Mouse (Mus musculus) lung, embryonic 14.5 days (tissue): ENCODE results near the gene Tdrd5. TPM values are rescaled to one million over a fixed set of nuclear protein-coding genes. Genes with fewer than 3 reads are reported as not detected.
"Not testable (repeated sequence)": the region's sequence is repeated elsewhere in the genome, so short reads cannot be mapped to it uniquely, and the experiment has no call there.

Experiments used
- ATAC-seq: fragments of 200-750 bp; cut with Nextera tagmentation; 2 replicates; pipeline ENCODE4 v1.8.0; 2017; ENCODE audit warnings: mild to moderate bottlenecking, moderate TSS enrichment, moderate library complexity; ENCODE audit not compliant: insufficient read depth
- DNase-seq: peaks from one replicate; pipeline ENCODE4 v3.0.0-alpha.2; 2015
- H3K27ac ChIP-seq: fragments of 300-500 bp; sonication (generic); 2 replicates; pipeline ENCODE4 v1.5.1; 2014; ENCODE audit warnings: low read depth, mild to moderate bottlenecking, moderate library complexity
- H3K27me3 ChIP-seq: fragments of 300-500 bp; sonication (generic); 2 replicates; pipeline ENCODE4 v1.6.1; 2014; ENCODE audit warnings: low read length, control low read depth; ENCODE audit not compliant: insufficient read depth
- H3K36me3 ChIP-seq: fragments of 300-500 bp; sonication (generic); 2 replicates; pipeline ENCODE4 v1.6.1; 2014; ENCODE audit warnings: control low read depth; ENCODE audit not compliant: insufficient read depth
- H3K4me1 ChIP-seq: fragments of 300-500 bp; sonication (generic); 2 replicates; pipeline ENCODE4 v1.6.1; 2014; ENCODE audit warnings: antibody characterized with exemption, control low read depth; ENCODE audit not compliant: insufficient read depth
- H3K4me2 ChIP-seq: fragments of 300-500 bp; sonication (generic); 2 replicates; pipeline ENCODE4 v1.6.1; 2014; ENCODE audit warnings: mild to moderate bottlenecking
- H3K4me3 ChIP-seq: fragments of 300-500 bp; sonication (generic); 2 replicates; pipeline ENCODE4 v1.5.1; 2014; ENCODE audit warnings: low read depth, low read length
- H3K9ac ChIP-seq: fragments of 300-500 bp; sonication (generic); 2 replicates; pipeline ENCODE4 v1.6.1; 2014
- H3K9me3 ChIP-seq: fragments of 300-500 bp; sonication (generic); 2 replicates; pipeline ENCODE4 v1.6.1; 2016; ENCODE audit warnings: low read depth, low read length, control low read depth
- CTCF ChIP-seq: IDR thresholded peaks from 2 replicates; pipeline ENCODE4 v1.5.1; 2016; ENCODE audit warnings: antibody characterized with exemption, low read depth
- WGBS: fragments of 180-500 bp; shearing (Covaris S2); extraction: QIAGEN DNeasy Blood & Tissue Kit; methylation state at CpG from one replicate; pipeline ENCODE4 v1.1.7; 2014; 5-methylcytosine and 5-hydroxymethylcytosine counted together
- polyA plus RNA-seq: library from polyadenylated mRNA; unstranded; fragments of >200 nt; fragmentation: Nextera tagmentation; extraction: Ambion mirVana; gene quantifications from 2 replicates; pipeline ENCODE4 v1.2.1, GENCODE M21; 2014

Tdrd5 gene
- polyA plus RNA-seq, 1 experiment from 2014 or later, result 1.4 TPM

DNA sequence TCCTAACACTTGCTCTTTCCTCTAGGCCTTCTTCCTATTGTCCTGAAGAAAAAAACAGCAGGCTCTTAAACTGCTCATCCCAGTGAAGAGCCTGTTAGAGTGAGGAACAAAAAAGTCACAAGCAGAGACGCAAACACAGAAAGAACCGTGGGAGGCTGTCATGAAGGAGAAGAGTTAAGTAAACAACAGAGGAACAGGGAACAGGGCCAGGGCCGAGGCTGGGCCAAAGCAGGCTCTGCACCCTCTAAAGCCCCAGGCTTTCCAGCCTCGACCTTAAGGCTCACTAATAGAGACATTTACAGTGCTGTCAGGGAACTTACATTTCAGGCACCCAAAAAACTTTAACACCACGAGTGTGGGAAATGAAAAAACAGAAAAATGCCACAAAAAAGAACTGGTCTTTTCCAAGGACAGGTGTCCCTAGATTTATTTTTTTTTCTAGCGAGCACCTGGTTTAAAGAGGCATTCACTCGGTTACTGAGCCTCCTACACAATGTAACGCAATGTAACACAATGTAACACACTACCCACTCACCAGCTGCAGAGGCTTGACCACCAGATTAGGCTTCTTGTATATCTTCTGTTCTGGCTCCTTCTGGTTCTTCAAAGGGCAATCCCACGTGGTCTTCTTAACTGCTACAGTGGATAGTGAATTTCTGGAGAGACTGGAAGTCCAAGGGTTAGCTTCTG is 18.5 kb downstream of the Tdrd5 start:
- 40% methylated on average over 9 of the region's 9 CpGs for WGBS
- Histone ChIP-seq H3K4me2 (no peak overlapping the region), H3K4me1 (no peaks in the 10 kb centered on the region), H3K4me3 (no peak overlapping the region), H3K9ac (no peak overlapping the region), H3K9me3 (no peaks in the 10 kb centered on the region), H3K36me3 (no peaks in the 10 kb centered on the region), H3K27me3 (no peaks in the 10 kb centered on the region), H3K27ac (no peak overlapping the region)
- ATAC-seq (no peak), DNase-seq (no peak)
- no peak for TF ChIP-seq CTCF

DNA sequence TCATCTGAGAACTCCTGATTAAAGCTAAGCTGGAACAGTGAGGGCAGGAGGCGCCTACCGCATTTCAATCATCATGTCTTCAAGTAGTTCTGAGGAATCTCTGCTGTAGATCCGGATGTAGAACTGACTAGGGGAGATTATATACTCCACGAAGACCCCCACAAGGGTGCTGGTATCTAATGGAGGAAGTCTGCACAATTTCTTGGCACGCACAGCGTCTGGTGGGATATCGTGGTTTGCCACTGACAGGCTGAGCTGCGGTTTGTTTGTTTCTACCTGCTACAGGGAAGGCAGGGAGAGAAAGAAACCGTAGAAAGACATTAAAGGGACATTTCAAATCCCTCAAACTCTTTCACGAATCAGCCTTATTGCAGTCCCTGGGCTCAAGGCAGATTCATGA is 19.3 kb downstream of the Tdrd5 start:
- H3K9me3 ChIP-seq, result no peaks in the 10 kb centered on the region
- H3K4me3 ChIP-seq, result no peak overlapping the region
- TF ChIP-seq CTCF, result no peak
- ATAC-seq, result no peak
- no peak for DNase-seq
- 56% methylated on average over 10 of the region's 10 CpGs for WGBS
- H3K27ac ChIP-seq, result no peak overlapping the region
- no peaks in the 10 kb centered on the region for H3K27me3 ChIP-seq
- no peaks in the 10 kb centered on the region for H3K4me1 ChIP-seq
- no peak overlapping the region for H3K4me2 ChIP-seq
- no peak overlapping the region for H3K9ac ChIP-seq
- no peaks in the 10 kb centered on the region for H3K36me3 ChIP-seq

DNA sequence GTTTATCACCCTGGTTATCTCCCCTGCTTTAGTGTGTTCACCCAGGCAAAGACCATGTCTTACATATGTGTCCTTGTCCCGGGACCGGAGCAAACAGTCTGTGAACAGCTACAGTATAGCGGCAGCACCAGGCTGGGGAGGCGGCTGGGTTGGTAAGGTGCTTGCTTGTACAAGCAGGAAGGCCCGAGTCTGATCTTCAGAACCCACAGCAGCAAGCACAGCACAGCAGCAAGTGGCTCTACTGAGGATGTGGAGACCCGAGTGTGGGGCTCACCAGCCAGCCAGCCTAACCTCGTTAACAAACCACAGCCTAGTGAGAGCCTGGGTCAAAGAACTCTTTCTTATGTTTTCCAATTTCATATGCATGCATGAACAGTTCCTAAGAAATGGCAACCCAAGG is 23.3 kb downstream of the Tdrd5 start:
- no peak for TF ChIP-seq CTCF
- Histone ChIP-seq H3K9ac (no peak overlapping the region), H3K27me3 (no peaks in the 10 kb centered on the region), H3K27ac (no peak overlapping the region), H3K9me3 (no peaks in the 10 kb centered on the region), H3K36me3 (no peaks in the 10 kb centered on the region), H3K4me2 (no peak overlapping the region), H3K4me1 (no peaks in the 10 kb centered on the region), H3K4me3 (no peak overlapping the region)
- DNase-seq, result no peak
- 74% methylated on average over 7 of the region's 7 CpGs for WGBS
- ATAC-seq, result no peak

DNA sequence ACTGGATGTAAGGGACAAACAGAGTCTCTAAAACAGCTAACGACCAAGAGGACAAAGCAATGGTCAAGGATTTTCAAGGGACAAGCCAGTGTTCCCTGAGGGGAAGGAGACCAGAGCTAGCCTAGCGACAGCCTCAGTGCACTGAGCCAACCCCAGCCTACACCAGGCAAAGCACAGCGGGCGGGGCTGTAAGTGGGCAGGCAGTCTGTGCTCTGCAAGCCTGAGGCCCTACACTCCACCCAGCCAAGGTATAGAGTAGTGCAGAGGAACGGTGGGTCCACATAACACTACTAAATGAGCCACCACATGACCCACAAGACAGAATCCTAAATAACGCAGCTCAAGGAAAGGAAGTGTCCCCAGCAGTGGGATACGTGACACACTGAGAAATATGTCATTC is 29.8 kb downstream of the Tdrd5 start:
- Histone ChIP-seq H3K9ac (no peak overlapping the region), H3K27me3 (no peaks in the 10 kb centered on the region), H3K4me2 (no peak overlapping the region), H3K27ac (no peak overlapping the region), H3K9me3 (no peaks in the 10 kb centered on the region), H3K36me3 (no peaks in the 10 kb centered on the region), H3K4me1 (no peaks in the 10 kb centered on the region), H3K4me3 (no peak overlapping the region)
- ATAC-seq (no peak), DNase-seq (no peak)
- TF ChIP-seq CTCF, result no peak
- WGBS, result 64% methylated on average over 7 of the region's 7 CpGs

DNA sequence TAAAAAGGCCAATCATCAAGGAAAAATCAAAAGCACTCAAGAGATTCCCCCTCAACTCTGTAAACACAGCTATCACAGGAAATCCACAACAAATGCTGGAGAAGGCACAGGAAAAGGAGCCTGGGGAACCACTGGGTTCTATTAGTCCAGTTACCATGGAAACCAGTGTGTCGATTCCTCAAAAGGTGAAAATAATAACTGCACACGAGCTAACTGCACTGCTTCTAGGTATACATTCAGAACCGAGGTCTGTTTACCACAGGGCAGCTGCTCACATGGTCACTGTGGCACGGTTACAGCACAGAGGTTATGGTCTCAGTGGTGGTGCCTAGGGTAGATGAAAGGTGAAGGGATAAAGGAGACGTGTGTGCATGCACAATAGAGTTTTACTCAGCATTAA is 31.8 kb downstream of the Tdrd5 start:
- Histone ChIP-seq H3K4me3 (no peak overlapping the region), H3K4me2 (no peak overlapping the region), H3K27me3 (no peaks in the 10 kb centered on the region), H3K36me3 (no peaks in the 10 kb centered on the region), H3K4me1 (no peaks in the 10 kb centered on the region), H3K9ac (no peak overlapping the region), H3K27ac (no peak overlapping the region), H3K9me3 (no peaks in the 10 kb centered on the region)
- 38% methylated on average over 5 of the region's 5 CpGs for WGBS
- ATAC-seq (no peak), DNase-seq (no peak)
- TF ChIP-seq CTCF, result no peak

DNA sequence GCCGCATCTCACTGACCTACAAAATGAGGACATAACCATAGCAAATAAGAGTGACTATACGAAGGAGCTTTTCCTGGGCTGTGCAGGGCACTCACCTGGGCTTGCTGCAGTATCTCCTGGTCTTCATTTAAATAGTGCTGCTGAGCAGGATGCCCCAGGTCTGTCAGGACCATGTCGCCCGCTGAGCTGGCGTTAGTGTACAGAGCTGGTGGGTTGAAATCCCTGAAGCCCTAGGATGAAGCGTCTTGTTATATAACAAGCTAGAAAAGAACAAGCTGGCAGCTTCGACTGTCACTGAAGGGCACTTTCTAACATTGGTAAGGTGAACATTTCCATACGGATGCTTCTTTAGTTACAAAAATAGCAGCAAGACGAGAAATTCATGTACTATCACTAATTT is 33.0 kb downstream of the Tdrd5 start:
- H3K9me3 ChIP-seq, result no peaks in the 10 kb centered on the region
- no peak overlapping the region for H3K9ac ChIP-seq
- no peak for TF ChIP-seq CTCF
- no peak overlapping the region for H3K4me2 ChIP-seq
- DNase-seq (no peak), ATAC-seq (no peak)
- 67% methylated on average over 9 of the region's 9 CpGs for WGBS
- no peaks in the 10 kb centered on the region for H3K4me1 ChIP-seq
- no peak overlapping the region for H3K4me3 ChIP-seq
- H3K27me3 ChIP-seq, result no peaks in the 10 kb centered on the region
- no peaks in the 10 kb centered on the region for H3K36me3 ChIP-seq
- no peak overlapping the region for H3K27ac ChIP-seq

DNA sequence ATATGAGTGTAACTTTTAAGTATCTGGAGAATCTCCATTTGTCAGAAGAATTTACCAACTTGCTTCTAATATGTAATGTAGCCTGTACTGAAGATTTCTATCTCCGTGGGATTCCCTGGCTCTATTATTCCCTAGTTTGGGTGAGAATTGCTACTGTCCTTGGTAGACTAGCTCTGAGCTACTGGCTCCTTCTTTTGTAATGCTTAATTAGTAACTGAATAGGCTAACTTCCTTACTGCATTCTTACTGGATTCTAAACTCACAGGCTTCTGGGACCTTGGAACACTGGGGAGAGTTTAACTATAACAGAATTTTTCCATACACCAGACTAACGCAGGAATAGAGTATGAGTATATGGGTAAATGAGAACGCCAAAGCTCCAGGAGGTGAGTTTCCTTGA is 34.9 kb downstream of the Tdrd5 start:
- ATAC-seq, H3K9ac ChIP-seq, H3K4me2 ChIP-seq, H3K9me3 ChIP-seq, H3K27me3 ChIP-seq, DNase-seq, H3K4me1 ChIP-seq, H3K27ac ChIP-seq, H3K36me3 ChIP-seq, H3K4me3 ChIP-seq: not testable (repeated sequence)
- WGBS, result 38% methylated on average over 3 of the region's 3 CpGs

DNA sequence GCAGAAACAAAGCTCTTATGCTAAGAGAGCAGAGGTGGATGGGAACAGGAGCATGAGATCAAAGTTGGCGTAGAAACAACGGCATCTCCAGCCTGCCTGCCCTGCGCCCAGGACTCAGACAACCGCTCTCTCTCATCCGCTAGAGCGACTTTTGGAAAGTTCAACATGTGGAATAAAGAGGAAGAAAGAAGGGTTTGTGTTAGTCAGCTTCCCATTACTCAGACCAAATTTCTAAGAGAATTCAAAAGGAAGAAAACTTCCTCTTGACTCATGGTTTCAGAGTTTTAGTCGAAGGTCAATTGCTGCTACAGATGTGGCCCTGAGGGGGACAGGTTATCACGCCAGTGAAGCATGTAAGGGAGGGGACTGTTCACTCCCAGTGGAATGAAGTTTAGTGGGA is 39.5 kb downstream of the Tdrd5 start:
- H3K27me3 ChIP-seq, result no peaks in the 10 kb centered on the region
- no peak overlapping the region for H3K4me2 ChIP-seq
- no peak for DNase-seq
- H3K4me1 ChIP-seq, result no peaks in the 10 kb centered on the region
- H3K9ac ChIP-seq, result no peak overlapping the region
- ATAC-seq, result no peak
- no peaks in the 10 kb centered on the region for H3K9me3 ChIP-seq
- no peak overlapping the region for H3K4me3 ChIP-seq
- H3K27ac ChIP-seq, result no peak overlapping the region
- WGBS, result 87% methylated on average over 8 of the region's 8 CpGs
- H3K36me3 ChIP-seq, result no peaks in the 10 kb centered on the region
- TF ChIP-seq CTCF, result no peak
